Mouse (Mus musculus): ENCODE data around the gene Map3k1.
A peak's percentile ranks its signal among the peaks of the same experiment; 100 is the strongest.

DNA sequence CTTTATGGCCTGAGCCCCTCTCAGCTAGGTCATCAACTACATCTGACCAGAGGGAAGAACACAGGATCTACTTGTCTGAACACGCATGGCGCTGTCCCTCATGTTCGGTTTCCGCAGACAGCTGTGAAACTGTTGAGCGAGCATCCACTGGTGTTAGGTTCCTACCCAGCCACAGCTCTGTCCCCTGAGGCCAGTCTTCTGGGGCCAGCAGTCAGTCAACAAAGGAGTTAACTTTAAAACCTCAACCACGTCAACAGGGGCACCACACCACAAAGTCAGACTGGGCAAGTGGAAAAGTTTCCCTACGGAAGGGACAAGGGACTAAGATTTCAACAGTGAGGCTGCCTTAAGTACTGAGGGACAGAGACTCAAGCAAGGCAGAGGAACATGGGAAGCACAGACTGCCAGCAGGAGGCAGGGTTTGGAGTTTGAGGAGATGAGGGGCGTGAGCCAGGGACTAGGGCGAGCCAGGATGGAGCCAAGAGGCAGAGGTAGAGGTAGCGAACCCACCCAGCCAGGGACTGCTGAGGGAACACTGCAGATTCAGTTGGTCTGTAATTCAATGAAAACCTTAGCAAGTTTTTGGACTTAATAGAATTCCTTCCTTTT, 7.0 kb downstream of the Map3k1 start:
- TF ChIP-seq POLR2A (IDR thresholded peaks at IDR 0.05; ENCODE audit: insufficient read depth, low read length) (no peak), CTCF (IDR thresholded peaks at IDR 0.05; ENCODE audit: low read depth, low read length) (peak; percentile 18), EP300 (IDR thresholded peaks at IDR 0.05; ENCODE audit: insufficient read depth, low read depth, low read length) (no peak)

Measured in ES-Bruce4 (cell line).